In the genomic region with DNA sequence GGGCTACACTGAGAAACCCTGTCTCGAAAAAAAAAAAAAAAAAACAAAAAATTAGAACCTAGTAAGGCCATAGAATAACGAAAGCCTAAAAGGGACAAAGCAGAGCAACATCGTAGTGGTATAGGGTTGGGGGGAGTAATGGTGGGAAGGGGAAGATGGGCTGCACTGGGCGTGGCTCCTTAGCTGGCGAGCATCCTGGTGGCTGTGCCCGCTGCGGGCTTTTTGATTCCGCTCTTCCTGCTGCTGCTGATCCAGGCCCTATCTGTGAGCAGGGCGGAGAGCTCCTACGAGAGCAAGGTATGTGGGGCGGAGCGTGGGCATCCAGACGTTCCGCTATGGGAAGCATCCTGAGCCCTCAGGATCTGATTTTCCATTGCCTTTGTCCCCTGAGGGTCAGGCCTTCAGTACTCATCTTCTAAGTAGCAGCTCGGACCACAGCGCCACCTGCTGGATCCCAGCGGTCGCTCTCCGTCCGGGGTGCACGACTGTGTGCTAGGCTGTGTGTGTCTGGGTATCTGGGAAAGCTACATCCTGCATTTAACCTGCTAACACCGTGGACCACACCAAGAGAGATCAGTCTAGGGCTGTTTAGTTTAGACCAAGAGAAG, we compare ENCODE assay signal across 7 mouse cellular contexts. TPM values are rescaled to one million over a fixed set of nuclear protein-coding genes. Genes with fewer than 3 reads are reported as not detected.
DNase-seq lines count a peak whose midpoint lies in the region; ATAC-seq and TF ChIP-seq lines count a peak whose summit lies in the region.

No protein-coding gene starts in this region.

- no peaks in the 10 kb centered on the region for H3K36me3 ChIP-seq in kidney, adult 2 months (ENCODE audit: control insufficient read depth, insufficient read depth, low read length)
- H3K36me3 ChIP-seq in limb, embryonic 13.5 days, result no peaks in the 10 kb centered on the region
- H3K36me3 ChIP-seq in midbrain, embryonic 16.5 days (ENCODE audit: control insufficient read depth, insufficient read depth, low read length), result no peaks in the 10 kb centered on the region

- TF ChIP-seq CTCF in kidney, adult 2 months (conservative IDR thresholded peaks at IDR 0.05; ENCODE audit: insufficient read depth, insufficient read length, low read depth, low read length), result peak; percentile 96

- H3K4me1 ChIP-seq in kidney, adult 2 months (ENCODE audit: control insufficient read depth, insufficient read depth, low read length), result no peaks in the 10 kb centered on the region
- peaks cover 35% of the 10 kb centered on the region for H3K4me1 ChIP-seq in limb, embryonic 13.5 days
- H3K4me1 ChIP-seq in midbrain, embryonic 16.5 days (ENCODE audit: control insufficient read depth, insufficient read depth, low read length), result peaks cover 4% of the 10 kb centered on the region

- H3K4me3 ChIP-seq in kidney, adult 2 months (ENCODE audit: insufficient read depth, low read depth, low read length), result no peak overlapping the region
- H3K4me3 ChIP-seq in limb, embryonic 13.5 days, result peak overlapping the region; percentile 34
- H3K4me3 ChIP-seq in midbrain, embryonic 16.5 days (ENCODE audit: low read depth, low read length), result peak overlapping the region; percentile 34

- no peaks in the 10 kb centered on the region for H3K27me3 ChIP-seq in kidney, adult 2 months (replicated peaks; ENCODE audit: control insufficient read depth, insufficient read depth, low read length)
- no peaks in the 10 kb centered on the region for H3K27me3 ChIP-seq in limb, embryonic 13.5 days
- H3K27me3 ChIP-seq in midbrain, embryonic 16.5 days (ENCODE audit: control insufficient read depth, insufficient read depth, low read depth, low read length), result no peaks in the 10 kb centered on the region

- peak; percentile 69 for DNase-seq in adrenal gland, adult 8-10 months
- DNase-seq in embryo, embryonic 9.5 days (ENCODE audit: extremely low spot score), result peak; percentile 92
- peak; percentile 95 for DNase-seq in heart, adult 11 months
- DNase-seq in kidney, adult 2 months, result peak; percentile 87
- peak; percentile 85 to 93 for DNase-seq in spleen, postnatal 10 days (ENCODE audit: low spot score in 2 of 2)

- H3K27ac ChIP-seq in kidney, adult 2 months (ENCODE audit: insufficient read depth, low read depth, low read length), result no peak overlapping the region
- no peak overlapping the region; the same call in 1 of the 2 replicates for H3K27ac ChIP-seq in limb, embryonic 13.5 days
- H3K27ac ChIP-seq in midbrain, embryonic 16.5 days (ENCODE audit: low read length), result peak overlapping the region; percentile 60

- H3K4me2 ChIP-seq in limb, embryonic 13.5 days (replicated peaks), result peak overlapping the region; percentile 61
- peak overlapping the region; percentile 58 for H3K4me2 ChIP-seq in midbrain, embryonic 16.5 days (ENCODE audit: low read length)

- peak overlapping the region; percentile 21; the same call in 1 of the 2 replicates for H3K9ac ChIP-seq in limb, embryonic 13.5 days
- peak overlapping the region; percentile 60 for H3K9ac ChIP-seq in midbrain, embryonic 16.5 days (ENCODE audit: low read depth, low read length)

- ATAC-seq in limb, embryonic 13.5 days (ENCODE audit: low FRiP score, low read depth), result peak; percentile 80
- peak; percentile 93 for ATAC-seq in midbrain, embryonic 16.5 days

- H3K9me3 ChIP-seq in limb, embryonic 13.5 days, result no peaks in the 10 kb centered on the region
- no peaks in the 10 kb centered on the region for H3K9me3 ChIP-seq in midbrain, embryonic 16.5 days (replicated peaks; ENCODE audit: control insufficient read depth, low read length, poor library complexity, severe bottlenecking)

- no peak for TF ChIP-seq POLR2A in kidney, adult 2 months (IDR thresholded peaks at IDR 0.05; ENCODE audit: low read depth, low read length)

- WGBS in kidney, adult 2 months, result 13% methylated on average over 22 of the region's 22 CpGs
- 16% methylated on average over 22 of the region's 22 CpGs for WGBS in limb, embryonic 13.5 days
- 12% methylated on average over 22 of the region's 22 CpGs for WGBS in midbrain, embryonic 16.5 days

RNA-seq across cellular contexts. Expression of a gene that starts 3.5 kb away (rescaled TPM):
- total RNA-seq in adrenal gland, adult 8-10 months (2022), result not detected
- polyA plus RNA-seq in kidney, adult 2 months (2012; rRNA removed), result 0.11 TPM in 1 of 2 replicates, not detected in the other
- not detected in 2 replicates for polyA plus RNA-seq in limb, embryonic 13.5 days (2015; fragmentation: Nextera tagmentation; extraction: Ambion mirVana)
- polyA plus RNA-seq in midbrain, embryonic 16.5 days (2015; fragmentation: Nextera tagmentation; extraction: Ambion mirVana), result 0.26 TPM in 1 of 2 replicates, not detected in the other

RNA-seq across cellular contexts. Expression of a gene that starts 11.9 kb away (rescaled TPM):
- total RNA-seq in adrenal gland, adult 8-10 months (2022), result under 1 TPM; 0.22 to 0.34 (median 0.27) TPM
- polyA plus RNA-seq in kidney, adult 2 months (2012; rRNA removed), result 92.3 and 97.3 TPM in 2 replicates
- 0.46 and 0.56 TPM in 2 replicates for polyA plus RNA-seq in limb, embryonic 13.5 days (2015; fragmentation: Nextera tagmentation; extraction: Ambion mirVana)
- 0.08 TPM in 1 of 2 replicates, not detected in the other for polyA plus RNA-seq in midbrain, embryonic 16.5 days (2015; fragmentation: Nextera tagmentation; extraction: Ambion mirVana)

Comparison
In these comparisons a context has a peak if more than half of its experiments do, and no peak if none do; other contexts are left out.
1. RNA of a gene that starts 11.9 kb away (polyA plus RNA-seq): 92.3 to 97.3 TPM in kidney, adult 2 months; 0.46 to 0.56 TPM in limb, embryonic 13.5 days and 0.08 TPM in midbrain, embryonic 16.5 days; every median in the first group is over 10 times any median in the second.
2. Peak in every context shown above with its lines, with median percentiles within 50 percentile points of each other: DNase-seq.